Comparison of ENCODE assay signal across 34 mouse cellular contexts in genomic region chr6:57839693-57840408, GRCm38 (mm10). TPM values are rescaled to one million over a fixed set of nuclear protein-coding genes. Genes with fewer than 3 reads are reported as not detected.
A peak's percentile ranks its signal among the peaks of the same experiment; 100 is the strongest.
DNase-seq lines count a peak whose midpoint lies in the region; ATAC-seq and TF ChIP-seq lines count a peak whose summit lies in the region.
"Had no signal": no experiment of that assay in that cellular context is flagged by ENCODE, and none has a peak within 500 bp of the region (broad histone marks: within the 10 kb centered on the region; RNA-seq: fewer than 3 reads in every experiment).

No protein-coding gene starts in this region.

- no peak overlapping the region for H3K27ac ChIP-seq in hindbrain, postnatal 0 days
- H3K27ac ChIP-seq in hindbrain, embryonic 13.5 days: no peak overlapping the region
- H3K27ac ChIP-seq: embryonic facial prominence, embryonic 15.5 days; hindbrain, embryonic 12.5 days; left cerebral cortex, adult 2 months; limb, embryonic 15.5 days; liver, embryonic 14.5 days; midbrain, embryonic 15.5 days; neural tube, embryonic 13.5 days had no signal

- 72% methylated on average over 2 of the region's 2 CpGs for WGBS in hindbrain, postnatal 0 days
- 74% methylated on average over 2 of the region's 2 CpGs for WGBS in hindbrain, embryonic 13.5 days

- H3K4me3 ChIP-seq in hindbrain, postnatal 0 days (ENCODE audit: low read length): no peak overlapping the region
- no peak overlapping the region for H3K4me3 ChIP-seq in hindbrain, embryonic 13.5 days
- H3K4me3 ChIP-seq: embryonic facial prominence, embryonic 15.5 days; heart, embryonic 12.5 days; hindbrain, embryonic 12.5 days; left cerebral cortex, adult 2 months; limb, embryonic 15.5 days; midbrain, embryonic 15.5 days; myocyte; neural tube, embryonic 13.5 days had no signal

- DNase-seq in cerebellum, postnatal 10 days: peak; percentile 56 to 72
- no peak for DNase-seq in cerebellum, postnatal 25 days
- DNase-seq in hindbrain, postnatal 0 days (ENCODE audit: low spot score): peak; percentile 51
- DNase-seq in right cerebral cortex, postnatal 10 days (ENCODE audit: low spot score in 2 of 2): peak; percentile 36
- no peak for DNase-seq in right cerebral cortex, postnatal 36 days (ENCODE audit: low spot score in 2 of 2)
- no peak for DNase-seq in testis, postnatal 10 days (ENCODE audit: low spot score)
- DNase-seq: adrenal gland, postnatal 36 days; cerebellum, adult 2 months; gastrocnemius, postnatal 14 days; heart, adult 18-20 months; heart, postnatal 10 days; kidney, adult 2 months; kidney, postnatal 14 days; lung, postnatal 4 days; retina, postnatal 1 day; right cerebral cortex, postnatal 4 days; thymus, postnatal 36 days had no signal

- H3K4me2 ChIP-seq in hindbrain, postnatal 0 days (ENCODE audit: low read depth, low read length): no peak overlapping the region
- no peak overlapping the region for H3K4me2 ChIP-seq in hindbrain, embryonic 13.5 days
- H3K4me2 ChIP-seq: embryonic facial prominence, embryonic 15.5 days; heart, embryonic 12.5 days; hindbrain, embryonic 12.5 days; limb, embryonic 15.5 days; midbrain, embryonic 15.5 days; neural tube, embryonic 13.5 days had no signal

- ATAC-seq in hindbrain, postnatal 0 days: no peak
- ATAC-seq in hindbrain, embryonic 13.5 days (ENCODE audit: low FRiP score): no peak
- ATAC-seq: midbrain, embryonic 15.5 days had no signal

- no peaks in the 10 kb centered on the region for H3K36me3 ChIP-seq in hindbrain, postnatal 0 days (ENCODE audit: insufficient read depth, low read length)
- H3K36me3 ChIP-seq in hindbrain, embryonic 13.5 days: no peaks in the 10 kb centered on the region
- H3K36me3 ChIP-seq: embryonic facial prominence, embryonic 15.5 days; heart, embryonic 12.5 days; hindbrain, embryonic 12.5 days; limb, embryonic 15.5 days; midbrain, embryonic 15.5 days; neural tube, embryonic 13.5 days had no signal

- no peaks in the 10 kb centered on the region for H3K9me3 ChIP-seq in hindbrain, postnatal 0 days (ENCODE audit: low read length)
- no peaks in the 10 kb centered on the region for H3K9me3 ChIP-seq in hindbrain, embryonic 13.5 days
- H3K9me3 ChIP-seq: embryonic facial prominence, embryonic 15.5 days; heart, embryonic 12.5 days; hindbrain, embryonic 12.5 days; limb, embryonic 15.5 days; midbrain, embryonic 15.5 days; neural tube, embryonic 13.5 days had no signal

- H3K27me3 ChIP-seq in hindbrain, postnatal 0 days (ENCODE audit: insufficient read depth, low read length): no peaks in the 10 kb centered on the region
- H3K27me3 ChIP-seq in hindbrain, embryonic 13.5 days: no peaks in the 10 kb centered on the region
- H3K27me3 ChIP-seq: embryonic facial prominence, embryonic 15.5 days; heart, embryonic 12.5 days; hindbrain, embryonic 12.5 days; limb, embryonic 15.5 days; midbrain, embryonic 15.5 days; neural tube, embryonic 13.5 days had no signal

- no peaks in the 10 kb centered on the region for H3K4me1 ChIP-seq in hindbrain, postnatal 0 days (ENCODE audit: insufficient read depth, low read length)
- H3K4me1 ChIP-seq in hindbrain, embryonic 13.5 days (replicated peaks): no peaks in the 10 kb centered on the region
- H3K4me1 ChIP-seq: embryonic facial prominence, embryonic 15.5 days; heart, embryonic 12.5 days; hindbrain, embryonic 12.5 days; limb, embryonic 15.5 days; midbrain, embryonic 15.5 days; neural tube, embryonic 13.5 days had no signal

- H3K9ac ChIP-seq in hindbrain, postnatal 0 days (replicated peaks; ENCODE audit: low read length): no peak overlapping the region
- H3K9ac ChIP-seq in hindbrain, embryonic 13.5 days: no peak overlapping the region
- H3K9ac ChIP-seq: embryonic facial prominence, embryonic 15.5 days; heart, embryonic 12.5 days; hindbrain, embryonic 12.5 days; limb, embryonic 15.5 days; liver, embryonic 14.5 days; midbrain, embryonic 15.5 days; neural tube, embryonic 13.5 days had no signal

- TF ChIP-seq CTCF in hindbrain, postnatal 0 days (IDR thresholded peaks at IDR 0.05; ENCODE audit: low read depth): no peak

RNA-seq across cellular contexts. Expression of gene Vmn1r21, which starts 10.3 kb away (rescaled TPM):
- total RNA-seq in hindbrain, postnatal 0 days (2014; rRNA removed): not detected in 2 replicates
- polyA plus RNA-seq in hindbrain, postnatal 0 days (2015; fragmentation: Nextera tagmentation; extraction: Ambion mirVana): 0.09 TPM in 1 of 2 replicates, not detected in the other
- not detected in 2 replicates for polyA plus RNA-seq in hindbrain, embryonic 13.5 days (2015; fragmentation: Nextera tagmentation; extraction: Ambion mirVana)
- total RNA-seq: adrenal gland, adult 18-20 months; adrenal gland, postnatal 36 days; common myeloid progenitor, adult 5-6 weeks; gastrocnemius, postnatal 14 days; heart, adult 18-20 months; heart, postnatal 10 days; layer of hippocampus, adult 8-10 months; left cerebral cortex, adult 2 months; left cerebral cortex, postnatal 36 days; megakaryocyte-erythroid progenitor cell, adult 5-6 weeks had no signal
- polyA plus RNA-seq: cerebellum, adult 2 months; embryonic facial prominence, embryonic 15.5 days; heart, embryonic 12.5 days; hindbrain, embryonic 12.5 days; intestine, embryonic 14.5 days; kidney, adult 2 months; limb, embryonic 15.5 days; liver, embryonic 14.5 days; lung, embryonic 16.5 days; midbrain, embryonic 15.5 days; myocyte; neural tube, embryonic 13.5 days had no signal

RNA-seq across cellular contexts. Expression of gene Vopp1, which starts 14.9 kb away (rescaled TPM):
- 285 and 293 TPM in 2 replicates for total RNA-seq in hindbrain, postnatal 0 days (2014; rRNA removed)
- polyA plus RNA-seq in hindbrain, postnatal 0 days (2015; fragmentation: Nextera tagmentation; extraction: Ambion mirVana): 137 and 151 TPM in 2 replicates
- 190 and 195 TPM in 2 replicates for polyA plus RNA-seq in hindbrain, embryonic 13.5 days (2015; fragmentation: Nextera tagmentation; extraction: Ambion mirVana)

Comparison
In these comparisons a context has a peak if more than half of its experiments do, and no peak if none do; other contexts are left out.
1. DNase-seq: peak in cerebellum, postnatal 10 days (2 of 2), hindbrain, postnatal 0 days (single experiment) and right cerebral cortex, postnatal 10 days (2 of 2); none in cerebellum, postnatal 25 days (0 of 2), right cerebral cortex, postnatal 36 days (0 of 2) and testis, postnatal 10 days (single experiment).